Comparison of ENCODE assay signal across 6 mouse cellular contexts in genomic region chr9:109980223-109980622, GRCm38 (mm10). TPM values are rescaled to one million over a fixed set of nuclear protein-coding genes. Genes with fewer than 3 reads are reported as not detected.
DNase-seq lines count a peak whose midpoint lies in the region; ATAC-seq and TF ChIP-seq lines count a peak whose summit lies in the region.
"Not testable (repeated sequence)": the region's sequence is repeated elsewhere in the genome, so short reads cannot be mapped to it uniquely, and the experiment has no call there.

No protein-coding gene starts in this region.

- H3K27me3 ChIP-seq in MEL (ENCODE audit: control insufficient read depth in 1 of 2, insufficient read depth in 2 of 2, low read length in 2 of 2); Patski; heart, adult 2 months (ENCODE audit: control insufficient read depth, insufficient read depth, low read length): not testable (repeated sequence)

- H3K4me1 ChIP-seq in ES-E14 (ENCODE audit: control insufficient read depth in 2 of 2, insufficient read depth in 2 of 2, low read length in 2 of 2, poor library complexity in 1 of 2); MEL (ENCODE audit: control insufficient read depth in 1 of 2, insufficient read depth in 2 of 2, low read length in 2 of 2); heart, adult 2 months (ENCODE audit: control insufficient read depth, insufficient read depth, low read length): not testable (repeated sequence)

- not testable (repeated sequence) for TF ChIP-seq RAD21 in MEL (IDR thresholded peaks at IDR 0.05; ENCODE audit: low read depth, low read length)

- in situ Hi-C loops in ES-E14 (cut with MboI; ENCODE audit: low sequenced_read_pairs in 2 of 2, unreplicated experiment in 2 of 2): not testable (repeated sequence)
- in situ Hi-C loops in Patski (cut with MboI; ENCODE audit: low pct_unique_long_range_greater_than_20kb): loop anchor here (5.0 kb wide), 1 partner anchor 83 kb away; no protein-coding TSS in a partner anchor

- not testable (repeated sequence) for H3K4me3 ChIP-seq in ES-E14 (ENCODE audit: insufficient read depth in 1 of 2, low read depth in 1 of 2, low read length in 2 of 2, poor library complexity in 1 of 2, severe bottlenecking in 1 of 2); MEL (ENCODE audit: control insufficient read depth in 1 of 2, insufficient read depth in 1 of 2, low read depth in 2 of 2, low read length in 2 of 2); gastrocnemius, adult 2 months; heart, adult 2 months; layer of hippocampus, adult 2 months

- H3K9me3 ChIP-seq in ES-E14 (ENCODE audit: control insufficient read depth, insufficient read depth, low read depth, low read length); MEL (replicated peaks; ENCODE audit: insufficient read depth, low read length): not testable (repeated sequence)

- not testable (repeated sequence) for TF ChIP-seq CTCF in MEL (IDR thresholded peaks at IDR 0.05 in 2 of 3, conservative IDR thresholded peaks at IDR 0.05 in 1 of 3; ENCODE audit: control insufficient read depth in 1 of 3, insufficient read depth in 1 of 3, low read depth in 2 of 3, low read length in 3 of 3, poor library complexity in 1 of 3, severe bottlenecking in 1 of 3)
- peak; percentile 9 for TF ChIP-seq CTCF in Patski (IDR thresholded peaks at IDR 0.05)
- TF ChIP-seq CTCF in gastrocnemius, adult 2 months (IDR thresholded peaks at IDR 0.05): peak; percentile 5; the same call in 1 of the 2 replicates
- peak; percentile 24; the same call in 1 of the 2 replicates for TF ChIP-seq CTCF in heart, adult 2 months (IDR thresholded peaks at IDR 0.05)
- peak; percentile 33 for TF ChIP-seq CTCF in layer of hippocampus, adult 2 months (conservative IDR thresholded peaks at IDR 0.05)

- not testable (repeated sequence) for H3K79me2 ChIP-seq in MEL (ENCODE audit: control insufficient read depth, insufficient read depth, low read length, poor library complexity); heart, adult 2 months (replicated peaks; ENCODE audit: control insufficient read depth, insufficient read depth, low read length)

- POLR2A ChIA-PET in Patski (lab: Charles Lee): interaction anchor here (1.1 kb wide), 1 partner anchor 64 kb away, joined by 3 read pairs; no protein-coding TSS in a partner anchor

- not testable (repeated sequence) for TF ChIP-seq POLR2A in MEL (IDR thresholded peaks at IDR 0.05; ENCODE audit: control insufficient read depth in 1 of 2, insufficient read depth in 1 of 2, low read depth in 1 of 2, low read length in 2 of 2, poor library complexity in 1 of 2); heart, adult 2 months (IDR thresholded peaks at IDR 0.05; ENCODE audit: insufficient read depth, low read depth, low read length)

- 97% methylated on average over 4 of the region's 4 CpGs for WGBS in heart, adult 2 months

- intact Hi-C loops in gastrocnemius, adult 2 months (cut with DNase I); heart, adult 2 months (cut with DNase I): not testable (repeated sequence)

- TF ChIP-seq EP300 in MEL (IDR thresholded peaks at IDR 0.05; ENCODE audit: low read depth in 1 of 2, low read length in 2 of 2); heart, adult 2 months (IDR thresholded peaks at IDR 0.05; ENCODE audit: insufficient read depth, low read depth, low read length): not testable (repeated sequence)

- CTCF ChIA-PET in Patski (lab: Charles Lee): interaction anchor here (1.1 kb wide), 1 partner anchor 60 kb away, joined by 4 read pairs; no protein-coding TSS in a partner anchor

- not testable (repeated sequence) for H3K27ac ChIP-seq in ES-E14 (ENCODE audit: insufficient read depth, low read depth, low read length, poor library complexity, severe bottlenecking); MEL (ENCODE audit: control insufficient read depth, low read depth, low read length); gastrocnemius, adult 2 months; heart, adult 2 months; layer of hippocampus, adult 2 months

- not testable (repeated sequence) for H3K9ac ChIP-seq in ES-E14 (ENCODE audit: insufficient read depth, low read depth, low read length, poor library complexity, severe bottlenecking); MEL (ENCODE audit: control insufficient read depth, low read depth, low read length, poor library complexity, severe bottlenecking); heart, adult 2 months (ENCODE audit: low read depth, low read length)

- DNase-seq in ES-E14 (ENCODE audit: low read depth, low spot score); MEL (ENCODE audit: low read depth, low spot score); Patski (ENCODE audit: low read depth, low spot score); gastrocnemius, adult 2 months; heart, adult 2 months; layer of hippocampus, adult 2 months (ENCODE audit: low spot score in 2 of 2): not testable (repeated sequence)

- ATAC-seq in Patski: not testable (repeated sequence)

- H3K36me3 ChIP-seq in ES-E14 (ENCODE audit: control insufficient read depth, insufficient read depth, low read length, poor library complexity, severe bottlenecking); MEL (ENCODE audit: control insufficient read depth in 1 of 2, insufficient read depth in 2 of 2, low read length in 2 of 2); heart, adult 2 months (ENCODE audit: control insufficient read depth, insufficient read depth, low read length): not testable (repeated sequence)

TF ChIP-seq in ES-E14, 5 proteins besides CTCF, POLR2A, EP300 and RAD21:
- peak; percentile 59; the same call in 1 of the 2 replicates for TF ChIP-seq ZNF384 (IDR thresholded peaks at IDR 0.05; ENCODE audit: low read depth, low read length)

TF ChIP-seq in MEL, 35 proteins besides CTCF, POLR2A, EP300 and RAD21:
- peak; percentile 53; the same call in 1 of the 2 replicates for TF ChIP-seq ZNF384 (IDR thresholded peaks at IDR 0.05; ENCODE audit: low read depth, low read length)
- 0 out of 2 replicates have a peak, but pooled peaks have one; percentile 5 for TF ChIP-seq SMC3 (IDR thresholded peaks at IDR 0.05; ENCODE audit: low read depth, low read length)

RNA-seq across cellular contexts. Expression of gene Map4, which starts 49.0 kb away (rescaled TPM):
- total RNA-seq in ES-E14 (2012; rRNA removed) (56.7 and 61.4 TPM in 2 replicates), MEL (2012; rRNA removed) (14.5 and 20.7 TPM in 2 replicates)
- polyA plus RNA-seq in MEL (2012; ENCODE audit: insufficient read depth in 1 of 2, insufficient read length in 2 of 2, low read depth in 1 of 2, low replicate concordance in 2 of 2, missing spikeins in 1 of 2) (10 to 100 TPM in 1 of 2 experiments, not detected in 1; 47.8 TPM), Patski (2021) (143 TPM)
- total RNA-seq in gastrocnemius, adult 2 months (2021): 100 to 1,000 TPM; 484 to 501 TPM
- 100 to 1,000 TPM; 279 to 331 TPM for total RNA-seq in heart, adult 2 months (2021)
- 172 and 183 TPM in 2 replicates for polyA plus RNA-seq in heart, adult 2 months (2012; rRNA removed)
- 100 to 1,000 TPM; 578 to 579 TPM for total RNA-seq in layer of hippocampus, adult 2 months (2021)
